Mouse (Mus musculus) megakaryocyte-erythroid progenitor cell, adult 5-6 weeks (primary cell): ENCODE measurements at regions not wholly inside any gene's neighbourhood (a gene's known extent, or its start where the extent isn't known, plus 50 kb on each side); places are given as distances from the start of the nearest gene placed in this dataset.

Experiments used
- ATAC-seq: replicated peaks from 2 replicates; pipeline ENCODE4 v1.8.0; 2016; ENCODE audit warnings: mild to moderate bottlenecking, inconsistent platforms; ENCODE audit not compliant: severe bottlenecking, poor library complexity, low FRiP score, low TSS enrichment

DNA sequence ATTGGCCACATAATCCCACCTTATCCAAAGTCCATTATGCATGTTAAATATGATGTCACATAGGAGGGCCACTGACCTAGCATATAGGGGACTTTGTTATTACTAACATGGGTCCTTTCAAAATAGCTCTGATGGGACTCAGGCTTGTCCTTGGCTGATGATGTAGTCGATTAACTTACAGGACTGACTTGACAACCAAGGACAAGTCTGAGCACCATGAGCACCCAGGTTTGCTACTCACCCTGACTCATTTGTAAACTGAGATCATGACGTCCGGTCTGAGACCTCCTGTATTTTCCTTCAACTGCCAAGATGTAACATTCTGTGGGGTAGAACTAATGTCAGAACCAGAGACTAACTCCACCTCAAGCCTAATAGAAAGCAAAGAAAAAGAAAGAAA, 159.3 kb upstream of the 4933402D24Rik start:
- ATAC-seq: no peak

DNA sequence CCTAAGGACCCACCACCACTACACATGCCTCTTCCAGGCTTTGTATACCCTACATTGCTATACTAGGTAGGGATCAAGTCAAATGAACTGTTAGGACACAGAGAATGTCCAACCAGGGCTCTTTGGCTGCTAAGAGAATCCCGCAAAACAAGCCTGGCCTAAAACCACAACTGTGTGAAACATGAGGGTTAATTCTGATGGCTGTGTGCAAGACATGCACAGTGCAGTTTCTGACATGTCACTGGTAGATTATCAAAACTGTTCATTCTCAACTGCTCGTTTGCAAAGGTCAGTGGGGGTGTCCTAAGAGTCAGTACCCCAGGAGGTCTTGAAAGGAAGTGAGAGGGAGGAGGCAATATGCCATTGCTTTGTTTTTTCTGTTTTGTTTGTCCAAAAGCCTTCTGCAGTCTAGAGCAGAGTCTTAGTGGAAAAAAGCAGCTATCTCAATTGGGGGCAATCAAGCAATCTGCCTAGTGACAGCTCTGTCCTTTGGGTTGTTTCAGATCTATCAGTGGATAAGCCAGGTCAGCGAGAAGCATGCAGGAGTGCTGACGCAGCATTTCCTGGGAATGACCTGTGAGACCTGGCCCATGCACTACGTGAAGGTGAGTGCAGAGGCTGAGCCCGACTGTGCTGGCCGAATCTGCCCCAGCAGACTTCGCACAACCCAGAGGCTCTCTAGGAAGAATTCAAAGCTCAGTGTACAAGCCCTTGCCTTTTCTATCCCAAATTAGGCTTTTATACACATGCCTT, 151.3 kb upstream of the 4933402D24Rik start:
- no peak for ATAC-seq

DNA sequence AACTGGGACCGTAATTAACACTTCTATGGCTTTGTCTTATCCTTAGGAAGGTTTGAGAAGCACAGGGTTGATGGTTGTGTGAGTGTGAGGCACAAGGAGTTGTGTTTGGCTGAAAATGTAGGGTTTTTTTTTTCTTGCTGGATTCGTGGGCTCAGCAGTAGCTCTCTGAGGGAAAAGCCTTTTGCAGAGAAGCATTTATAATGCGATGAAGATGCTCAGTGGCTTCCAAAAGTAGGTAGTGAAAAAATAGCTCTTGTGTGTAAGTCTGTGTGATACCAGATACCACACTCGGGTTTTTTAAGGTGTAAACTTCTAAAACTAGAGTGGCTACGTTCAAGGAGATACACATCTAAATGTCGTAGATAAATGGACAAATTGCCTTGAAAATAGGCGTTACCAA, 149.1 kb upstream of the 4933402D24Rik start:
- no peak for ATAC-seq

DNA sequence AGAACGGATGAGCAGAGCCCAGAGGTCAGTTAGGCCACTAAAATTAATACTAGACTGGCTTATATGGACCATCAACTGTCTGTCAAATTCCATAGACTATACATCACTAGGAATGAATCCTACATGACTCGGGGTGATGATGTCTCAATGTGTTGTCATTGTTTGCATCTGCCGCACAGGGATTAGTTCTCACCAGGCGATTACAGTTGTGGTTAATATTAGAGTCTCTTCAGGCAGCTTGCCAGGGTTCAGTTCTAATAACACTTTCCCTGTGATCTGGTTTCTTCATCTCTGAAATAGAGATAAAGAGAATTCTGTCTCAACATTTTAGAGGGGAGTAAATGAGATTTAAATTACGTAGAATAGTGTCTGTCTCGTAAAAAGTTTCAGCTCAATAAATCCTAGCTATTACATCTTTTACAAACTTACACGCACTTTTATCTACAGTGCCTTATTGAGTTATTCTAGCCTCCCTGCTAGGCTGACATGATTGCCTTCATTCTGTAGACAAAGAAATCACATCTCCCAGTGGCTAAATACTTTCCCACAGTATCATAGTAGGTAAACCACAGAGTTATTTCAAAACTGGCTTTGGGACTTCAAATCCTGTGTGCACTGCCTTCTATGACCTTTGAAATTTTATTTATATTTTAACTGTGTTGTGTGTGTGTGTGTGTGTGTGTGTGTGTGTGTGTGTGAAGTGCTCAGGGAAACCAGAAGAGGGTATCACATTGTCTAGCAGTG, 148.0 kb upstream of the 4933402D24Rik start:
- ATAC-seq: no peak

DNA sequence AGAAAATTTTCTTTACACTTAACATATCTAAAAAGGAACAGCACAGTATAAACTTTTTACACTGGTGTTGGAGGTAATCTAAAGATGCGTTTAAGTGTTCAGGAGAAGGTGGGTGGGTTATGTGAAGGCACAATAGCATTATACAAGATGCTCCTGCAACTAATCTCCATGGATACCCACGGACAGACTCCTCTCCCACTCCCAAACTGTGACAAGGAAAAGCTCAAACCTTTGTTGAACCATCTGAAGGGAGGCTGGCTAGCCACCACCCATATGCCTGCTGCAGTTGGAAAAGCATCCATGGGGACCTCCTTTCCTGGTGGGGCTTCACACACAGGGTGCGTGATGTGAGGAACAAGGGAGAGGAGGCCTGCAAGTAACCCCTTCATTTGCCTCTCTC, 141.7 kb upstream of the 4933402D24Rik start:
- ATAC-seq: no peak

DNA sequence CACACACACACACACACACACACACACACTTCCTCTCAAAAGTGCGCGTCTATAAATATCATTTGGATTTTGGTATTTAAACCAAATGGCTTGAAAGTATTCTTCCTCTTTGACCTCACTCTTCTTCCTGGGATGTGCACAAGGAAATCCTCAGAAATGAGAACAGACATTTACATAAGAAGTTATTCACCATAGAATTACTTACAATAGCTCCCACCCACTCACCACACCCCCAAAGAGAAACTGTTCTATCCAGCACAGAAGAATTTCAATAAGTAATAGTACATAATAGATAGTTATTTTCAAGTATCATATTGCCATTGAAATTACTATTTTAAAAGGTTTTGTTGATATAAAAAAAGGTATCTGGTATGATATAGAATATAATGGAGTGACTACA, 140.1 kb upstream of the 4933402D24Rik start:
- ATAC-seq: no peak

DNA sequence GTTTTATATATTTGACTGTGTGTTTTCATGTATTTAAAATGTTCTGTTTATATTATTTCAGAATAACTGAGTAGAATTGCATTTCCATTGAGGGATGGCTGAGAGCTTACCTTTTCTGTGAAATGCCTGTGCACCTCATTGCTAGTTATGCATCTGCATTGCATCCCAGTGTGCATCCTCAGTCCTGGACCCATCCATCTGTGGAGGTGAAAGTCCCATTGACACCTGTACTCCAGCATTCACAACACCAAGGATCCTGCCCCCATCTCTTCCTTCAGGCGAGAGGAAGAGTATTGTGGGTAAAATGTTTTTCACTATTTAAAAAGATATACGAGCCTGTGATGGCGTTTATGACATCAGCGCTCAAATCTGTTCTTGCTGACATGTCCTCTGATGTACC, 134.6 kb upstream of the 4933402D24Rik start:
- no peak for ATAC-seq

DNA sequence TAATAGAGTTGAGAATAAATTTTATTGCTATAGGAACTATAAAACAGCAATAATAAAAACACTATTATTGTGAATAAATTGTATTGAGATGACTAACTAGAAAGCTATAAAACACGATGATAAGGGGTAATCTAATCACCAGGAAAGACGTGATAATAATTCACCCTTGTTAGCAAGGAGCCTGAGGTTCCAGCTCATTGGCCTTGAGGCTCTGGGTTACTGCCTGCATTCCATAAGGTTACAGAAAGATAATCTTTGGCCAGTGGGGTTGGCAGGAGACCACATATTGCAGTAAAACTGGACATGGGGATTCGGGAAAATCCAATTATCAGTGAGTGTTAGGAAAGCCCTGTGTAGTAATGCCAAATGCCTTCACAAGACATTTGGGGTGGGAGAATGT, 134.1 kb upstream of the 4933402D24Rik start:
- ATAC-seq: no peak

DNA sequence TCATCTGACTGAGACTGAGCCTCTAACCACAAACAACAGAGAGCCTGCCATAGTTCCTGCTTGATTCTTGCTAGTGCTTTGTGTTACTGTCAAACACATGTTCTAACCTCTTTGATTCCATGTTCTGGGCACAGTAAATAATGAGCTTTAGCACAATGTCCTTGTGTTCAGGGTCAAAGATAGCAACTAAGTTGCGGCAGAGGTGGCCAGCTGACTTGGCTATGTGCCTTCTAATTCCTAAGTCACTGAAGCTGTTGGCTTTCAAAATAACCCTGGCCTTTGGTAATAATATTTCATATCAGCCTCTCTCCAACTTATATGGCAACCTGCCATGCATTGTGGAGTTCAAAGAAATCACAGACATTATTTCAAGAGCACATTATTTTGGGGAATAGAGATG, 133.3 kb upstream of the 4933402D24Rik start:
- no peak for ATAC-seq

DNA sequence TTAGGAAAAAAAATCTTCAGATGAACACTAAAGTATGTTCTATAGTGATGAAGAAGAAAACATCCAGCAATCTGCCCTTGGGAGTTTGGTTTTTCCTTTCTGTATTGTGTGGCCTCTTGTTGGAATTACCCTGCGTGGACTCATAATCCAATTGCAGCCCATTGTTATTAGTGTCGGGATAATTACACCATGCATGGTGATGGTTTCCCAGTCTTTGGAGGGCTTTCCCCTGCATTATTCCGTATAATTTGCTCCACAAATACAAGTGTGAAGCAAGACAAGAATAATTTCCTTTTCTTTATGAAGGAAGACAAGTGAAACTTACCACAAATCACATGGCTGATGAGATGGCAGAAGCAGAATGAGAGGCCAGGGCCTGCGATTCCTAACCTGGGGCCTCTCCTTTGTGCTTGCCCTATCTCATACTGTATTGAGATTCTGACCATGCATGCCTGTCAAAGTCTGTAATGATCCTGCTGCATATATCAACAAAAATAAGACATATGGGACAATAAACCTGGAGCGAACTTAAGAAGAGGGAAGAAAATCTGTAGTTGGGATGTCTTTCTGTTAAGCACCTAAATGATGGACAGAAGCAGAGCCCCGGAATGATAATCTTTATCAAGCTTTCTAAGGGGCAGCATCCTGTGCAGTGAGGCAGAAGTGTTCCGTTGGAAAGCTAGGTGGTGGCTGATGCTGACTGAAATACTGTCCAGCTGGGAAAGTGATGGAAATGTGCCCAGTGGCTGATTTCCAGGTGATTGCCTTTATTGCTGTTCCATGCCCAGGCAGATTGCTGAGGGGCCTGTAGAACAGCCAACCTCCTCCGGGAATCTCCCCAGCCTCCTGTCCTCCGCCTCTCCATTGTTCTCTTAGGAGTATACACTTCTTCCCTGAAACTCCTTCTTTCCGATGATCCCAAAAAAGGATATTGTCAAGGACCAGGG, 130.8 kb upstream of the 4933402D24Rik start:
- ATAC-seq: no peak

DNA sequence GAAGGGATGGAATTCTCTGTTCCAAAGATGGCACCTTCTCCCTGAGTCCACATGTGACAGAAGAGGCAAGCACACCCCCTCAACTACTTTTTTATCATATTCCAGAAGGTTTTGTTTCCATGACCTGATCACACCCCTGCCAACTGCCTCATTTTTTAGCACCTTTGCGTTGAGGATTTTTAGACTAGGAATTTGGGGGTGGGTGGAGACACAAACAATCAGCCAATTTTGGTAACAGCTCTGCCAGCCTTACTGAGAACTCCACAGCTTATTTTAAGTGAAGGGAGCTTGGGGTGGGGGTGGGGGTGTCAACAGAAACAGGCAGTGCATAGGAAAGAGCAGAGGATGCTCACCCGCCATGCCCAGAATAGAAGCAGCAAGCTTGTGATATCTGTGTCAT, 129.7 kb upstream of the 4933402D24Rik start:
- ATAC-seq: no peak

DNA sequence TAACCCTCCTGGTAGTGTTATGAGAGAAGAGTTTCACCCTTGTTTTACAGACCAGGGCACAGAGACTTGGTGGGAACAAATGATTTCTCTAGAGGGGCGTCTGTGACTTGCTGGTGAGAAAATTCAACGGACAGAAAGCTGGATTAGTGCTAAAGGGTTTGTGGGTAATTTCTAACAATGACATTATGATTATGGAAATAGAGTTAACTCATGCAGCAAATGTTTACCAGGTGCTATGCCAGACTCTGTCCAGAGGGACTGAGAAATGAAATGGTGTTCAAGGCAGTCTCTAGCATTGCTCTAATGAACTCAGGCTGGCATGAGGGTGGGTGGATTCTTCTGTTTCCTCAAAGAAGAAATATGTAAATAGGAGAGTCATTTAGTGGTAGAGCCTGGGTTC, 128.5 kb upstream of the 4933402D24Rik start:
- no peak for ATAC-seq

DNA sequence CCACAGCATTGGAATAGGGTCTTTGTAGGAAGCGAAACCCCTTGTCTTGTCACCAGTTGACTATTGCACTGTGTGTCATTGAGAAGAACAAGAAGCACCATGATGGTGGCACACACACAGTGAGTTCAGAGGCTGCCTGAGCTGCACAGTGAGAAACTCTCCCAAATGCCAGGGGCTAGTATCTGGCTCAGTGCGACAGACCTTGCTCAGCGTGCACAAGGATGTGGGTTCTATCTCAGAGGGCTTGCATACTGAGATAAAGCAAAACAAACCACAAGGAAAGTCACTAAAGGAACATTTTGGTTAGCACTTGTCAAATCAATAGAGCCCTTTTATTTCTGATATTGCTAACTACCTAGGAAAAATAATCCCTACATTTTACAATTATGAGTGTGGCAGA, 110.5 kb upstream of the 4933402D24Rik start:
- ATAC-seq: peak; percentile 63

DNA sequence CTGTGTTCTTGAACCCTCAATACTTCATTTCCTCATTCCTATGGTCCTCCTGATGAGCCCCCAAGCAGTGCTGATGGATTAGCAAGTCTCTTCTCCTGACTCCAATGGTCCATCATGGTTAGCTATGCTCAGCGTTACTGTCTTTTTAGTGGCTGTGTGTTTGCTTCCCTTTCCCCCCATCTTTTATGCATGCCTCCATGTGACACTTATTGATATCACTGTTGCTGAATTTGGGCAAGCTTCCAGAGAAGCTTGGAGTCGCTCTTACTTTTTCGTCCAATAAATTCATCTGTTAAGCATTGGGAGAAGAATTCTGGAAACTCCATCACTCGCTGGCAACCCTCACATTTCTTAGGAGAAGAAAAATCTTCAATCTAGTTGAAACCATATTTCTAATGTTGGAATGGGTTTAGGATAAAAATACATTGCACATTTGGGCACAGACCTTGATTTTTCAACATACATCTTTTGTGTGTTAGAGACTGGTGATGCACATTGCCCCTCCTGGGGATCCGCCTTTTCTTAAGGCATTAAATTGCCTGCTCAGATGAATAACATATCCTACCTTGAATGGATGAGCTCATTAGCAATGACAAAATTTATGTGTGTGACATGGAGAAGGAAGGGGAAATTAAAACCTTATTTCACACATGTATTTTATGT, 107.7 kb upstream of the 4933402D24Rik start:
- no peak for ATAC-seq

DNA sequence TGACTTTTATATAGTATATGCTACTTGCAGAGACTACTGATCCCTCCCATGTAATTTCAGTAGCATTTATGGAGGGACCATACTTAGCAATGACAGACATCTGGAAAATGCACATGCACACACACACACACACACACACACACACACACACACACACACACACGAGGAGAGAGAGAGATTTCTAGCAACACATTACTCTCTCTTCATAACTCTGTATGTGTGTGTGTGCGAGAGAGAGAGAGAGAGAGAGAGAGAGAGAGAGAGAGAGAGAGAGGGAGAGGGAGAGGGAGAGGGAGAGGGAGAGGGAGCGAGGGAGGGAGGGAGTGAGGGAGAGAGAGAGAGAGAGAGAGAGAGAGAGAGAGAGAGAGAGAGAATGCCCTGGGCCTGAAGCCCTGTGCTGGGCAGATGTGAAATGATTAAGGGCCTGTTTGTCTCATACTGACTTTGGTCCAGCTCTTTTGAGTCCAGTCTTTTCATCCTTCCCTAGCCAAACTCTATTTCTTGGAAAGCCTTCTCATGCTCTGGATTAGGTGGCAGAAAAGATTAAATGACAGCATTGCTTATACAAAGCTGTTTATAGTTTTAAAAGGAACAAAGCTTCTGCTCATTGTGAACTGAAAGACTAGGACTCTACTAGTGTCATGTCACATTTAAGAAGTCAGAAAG, 106.4 kb upstream of the 4933402D24Rik start:
- ATAC-seq: no peak

DNA sequence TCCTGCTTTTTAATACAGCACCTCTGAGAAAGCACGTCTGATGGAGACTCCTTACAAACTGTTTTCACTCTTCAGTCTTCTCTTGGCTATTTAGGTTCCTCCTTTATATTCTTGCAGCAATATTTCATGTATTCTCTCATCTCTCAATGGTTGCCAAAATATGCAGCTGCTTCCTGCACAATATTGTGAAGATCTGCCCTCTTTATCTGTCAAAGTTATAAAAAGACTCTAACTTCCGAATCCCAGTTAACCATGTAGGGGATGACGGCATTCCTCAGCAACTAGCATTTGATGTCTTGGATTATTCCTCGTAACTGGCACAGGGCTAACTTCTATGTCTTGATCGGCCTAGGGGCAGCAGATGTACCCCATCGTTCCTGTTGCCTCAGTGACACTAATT, 102.8 kb upstream of the 4933402D24Rik start:
- ATAC-seq: no peak

DNA sequence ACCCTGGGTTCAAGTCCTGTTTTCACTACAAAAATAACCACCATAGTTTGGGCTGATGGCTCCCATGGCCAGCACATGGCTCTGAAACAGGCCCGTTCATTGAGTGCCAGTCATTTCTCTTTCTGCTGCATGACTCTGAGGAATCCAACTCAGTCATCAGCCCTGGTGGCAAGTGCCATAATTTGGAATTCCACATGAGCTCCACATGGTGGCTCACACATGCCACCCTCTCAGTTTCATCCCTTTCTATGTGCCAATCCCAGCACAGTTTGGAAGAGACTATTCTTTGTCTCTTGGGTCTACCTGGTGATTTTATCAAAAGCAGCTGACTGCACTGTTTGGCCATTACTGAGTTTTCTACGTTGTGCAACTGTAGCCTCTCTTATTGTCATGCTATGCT, 100.3 kb upstream of the 4933402D24Rik start:
- no peak for ATAC-seq

DNA sequence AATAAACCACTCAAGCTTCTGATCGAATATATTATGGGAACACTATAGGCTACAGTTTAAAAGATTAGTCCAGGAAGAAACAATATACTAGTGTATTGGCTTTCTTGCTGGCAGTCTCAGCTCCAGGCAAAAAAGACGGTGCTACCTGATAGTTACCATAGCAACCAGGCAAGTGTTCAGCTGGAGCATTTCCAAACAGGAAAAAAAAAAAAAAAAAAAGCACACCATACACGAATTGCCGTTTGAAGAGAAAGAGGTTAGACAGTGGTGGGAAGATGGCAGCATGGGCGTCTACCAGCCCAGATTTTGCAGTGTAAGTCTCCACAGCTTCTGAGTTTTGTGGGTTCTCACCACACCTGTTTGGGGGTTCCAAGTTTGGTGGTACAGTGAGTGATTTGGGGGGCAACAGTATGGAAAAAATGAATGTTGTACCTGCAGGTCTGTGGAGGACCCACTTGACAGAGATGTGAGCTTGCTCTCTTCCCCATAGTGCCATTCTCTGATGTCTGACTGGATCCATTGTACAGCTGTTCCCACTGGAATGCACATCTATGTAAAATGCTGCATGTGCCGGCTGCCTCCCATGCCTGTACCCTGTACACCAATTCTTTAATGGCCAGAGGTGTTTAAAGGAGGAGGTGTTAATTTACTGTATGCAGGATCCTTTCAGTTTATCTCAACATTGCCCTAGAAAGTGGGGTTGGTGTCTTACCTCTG, 89.0 kb upstream of the 4933402D24Rik start:
- peak; percentile 41; the same call in 1 of the 2 replicates for ATAC-seq
